Mouse (Mus musculus): ENCODE results near the gene Dusp15. TPM values are rescaled to one million over a fixed set of nuclear protein-coding genes. Genes with fewer than 3 reads are reported as not detected.

The Dusp15 gene
- total RNA-seq (2021): under 1 TPM; 0.45 to 0.61 TPM
- long read RNA-seq, experiment 1: 0 reads
- long read RNA-seq, experiment 2: 0 reads

- DNase-seq: no peak
- no peak for TF ChIP-seq CTCF (IDR thresholded peaks at IDR 0.05)
- peak within 1 kb of the TSS; percentile 78 for H3K4me3 ChIP-seq
- intact Hi-C loops (cut with DNase I): no loop called here
- 0 out of 2 replicates have a peak within 1 kb of the TSS, but pooled peaks have one; percentile 31 for H3K27ac ChIP-seq
Measured at GRCm38 (mm10) chr2:152951065-152951849, at the start of gene Dusp15. Gene Dusp15 (minus strand): TSS chr2:152951698.

- intact Hi-C loops (cut with DNase I): no loop called here
- H3K27ac ChIP-seq: no peak overlapping the region
- no peak for DNase-seq
- H3K4me3 ChIP-seq: no peak overlapping the region
- no peak for TF ChIP-seq CTCF (IDR thresholded peaks at IDR 0.05)
Measured at GRCm38 (mm10) chr2:152997046-152997445, 45.5 kb upstream of the Dusp15 start.

GRCm38 (mm10) chr2:152991529-152991928 lies 40.0 kb upstream of the Dusp15 start:
- no peak for TF ChIP-seq CTCF (IDR thresholded peaks at IDR 0.05)
- DNase-seq: no peak
- H3K27ac ChIP-seq: no peak overlapping the region
- intact Hi-C loops (cut with DNase I): no loop called here
- no peak overlapping the region for H3K4me3 ChIP-seq

- H3K27ac ChIP-seq: no peak overlapping the region
- intact Hi-C loops (cut with DNase I): no loop called here
- DNase-seq: no peak
- H3K4me3 ChIP-seq: no peak overlapping the region
- no peak for TF ChIP-seq CTCF (IDR thresholded peaks at IDR 0.05)
Measured at GRCm38 (mm10) chr2:152985582-152985981, 34.1 kb upstream of the Dusp15 start.

- DNase-seq: no peak
- no peak for TF ChIP-seq CTCF (IDR thresholded peaks at IDR 0.05)
- intact Hi-C loops (cut with DNase I): no loop called here
- no peak overlapping the region for H3K4me3 ChIP-seq
- H3K27ac ChIP-seq: no peak overlapping the region
Measured at GRCm38 (mm10) chr2:152976991-152977390, 25.5 kb upstream of the Dusp15 start.

- TF ChIP-seq CTCF (IDR thresholded peaks at IDR 0.05): no peak
- DNase-seq: no peak
- H3K27ac ChIP-seq: no peak overlapping the region
- H3K4me3 ChIP-seq: no peak overlapping the region
- intact Hi-C loops (cut with DNase I): no loop called here
Measured at GRCm38 (mm10) chr2:152965555-152965954, 14.1 kb upstream of the Dusp15 start.

DNA sequence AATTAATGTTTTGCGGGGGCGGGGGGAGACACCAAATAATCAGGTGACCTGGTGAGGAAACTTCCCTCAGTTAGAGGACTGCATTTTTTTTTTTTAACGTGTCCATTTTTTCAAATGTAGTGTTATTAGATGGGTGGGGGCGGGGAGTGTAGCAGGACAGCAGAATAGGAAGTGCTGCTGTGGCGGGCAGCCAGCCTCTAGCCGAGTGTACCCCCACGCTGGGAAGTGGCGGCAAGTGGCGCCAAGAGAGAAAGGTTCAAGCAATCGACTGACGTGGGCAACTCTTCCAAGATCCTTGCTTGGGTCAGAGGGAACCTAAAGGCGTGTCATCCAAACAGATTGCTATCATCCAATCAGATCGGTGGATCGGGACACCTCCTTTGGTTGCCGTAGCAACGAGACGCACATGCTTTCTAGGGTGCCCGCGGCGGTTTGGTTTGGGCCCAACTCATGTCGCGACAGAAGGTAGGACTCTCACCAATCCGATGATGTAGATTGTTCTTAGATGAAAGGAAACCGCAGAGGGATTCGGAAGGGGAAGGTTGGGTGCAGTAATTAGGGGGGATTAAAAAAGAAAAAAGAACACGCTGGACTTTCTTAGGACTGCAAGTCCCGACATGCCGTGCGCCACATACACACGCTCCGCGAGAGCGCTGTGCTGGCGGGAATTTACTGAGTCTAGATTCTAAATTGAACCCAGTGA lies 10.7 kb upstream of the Dusp15 start, which contains the start of gene Ttll9:
Gene Ttll9, plus strand, starts transcription at position 395 of the 703 bp plus-strand sequence.
- DNase-seq: peak; percentile 76
- Histone ChIP-seq H3K27ac (peak within 1 kb of the TSS; percentile 63; the same call in 1 of the 2 replicates), H3K4me3 (peak within 1 kb of the TSS; percentile 77)
- intact Hi-C loops (cut with DNase I): no loop called here
- TF ChIP-seq CTCF (IDR thresholded peaks at IDR 0.05): no peak

DNA sequence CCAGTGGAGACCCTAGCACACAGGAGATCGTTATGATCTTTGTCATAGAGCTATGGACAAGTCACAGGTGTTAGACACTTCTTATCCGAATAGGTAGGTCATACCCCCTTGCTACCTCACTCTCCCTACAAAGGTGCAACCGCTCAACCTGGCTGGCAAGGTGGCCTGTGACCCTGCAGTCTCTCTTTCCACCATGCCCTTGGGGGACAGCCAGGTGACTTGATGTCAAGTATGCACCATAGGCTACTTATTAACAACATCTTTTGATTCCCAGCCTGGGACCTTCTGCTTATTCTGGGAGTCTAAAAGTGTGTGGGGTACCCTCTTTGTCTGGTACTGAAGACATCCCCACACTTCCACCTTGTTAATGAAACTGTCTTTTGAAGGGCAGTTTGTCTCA lies 6.6 kb upstream of the Dusp15 start:
- H3K4me3 ChIP-seq: no peak overlapping the region
- no peak for DNase-seq
- intact Hi-C loops (cut with DNase I): no loop called here
- no peak overlapping the region for H3K27ac ChIP-seq
- TF ChIP-seq CTCF (IDR thresholded peaks at IDR 0.05): no peak

DNA sequence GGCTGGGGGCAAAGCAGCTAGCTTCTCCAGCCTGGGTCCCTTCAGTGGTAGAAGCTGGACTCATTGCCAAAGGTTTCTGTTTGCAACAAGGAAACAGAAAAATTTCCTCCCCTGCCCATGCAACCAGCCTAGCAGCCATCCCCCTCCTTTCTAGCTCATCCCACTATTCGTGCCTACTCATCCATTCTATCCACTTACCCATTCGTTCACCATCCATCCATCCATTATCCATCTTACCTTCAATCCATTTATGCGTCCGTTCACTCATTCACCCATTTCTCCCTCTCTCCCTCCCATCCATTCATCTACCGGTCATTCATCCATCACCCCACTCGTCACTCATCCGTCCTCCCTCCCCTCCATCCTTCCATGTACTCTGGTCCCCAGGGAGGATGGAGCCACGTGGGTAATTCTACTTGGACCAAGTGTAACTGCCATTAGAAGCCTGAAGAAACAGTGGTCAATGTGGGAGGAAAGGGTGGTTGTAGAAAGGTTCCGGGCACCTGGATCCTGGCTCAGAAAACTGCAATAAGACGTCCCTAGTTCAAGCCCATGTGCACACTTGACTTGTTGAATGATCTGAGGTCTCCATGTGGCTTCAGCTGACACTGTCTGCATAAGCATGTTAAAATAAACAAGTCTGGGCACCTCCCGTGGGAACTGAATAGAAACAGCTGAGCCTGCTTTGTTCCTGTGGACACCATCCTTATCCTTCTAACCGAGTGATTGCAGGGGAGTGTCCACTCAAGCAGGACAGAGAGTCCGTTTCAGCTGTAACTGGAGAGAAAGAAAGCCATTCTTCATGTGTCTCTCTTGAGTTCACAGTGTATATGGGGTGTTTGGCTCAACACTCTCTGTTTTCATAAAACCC lies 587 bp upstream of the Dusp15 start:
- intact Hi-C loops (cut with DNase I): no loop called here
- Histone ChIP-seq H3K27ac (no peak overlapping the region), H3K4me3 (peak overlapping the region; percentile 78)
- no peak for TF ChIP-seq CTCF (IDR thresholded peaks at IDR 0.05)
- DNase-seq: no peak

DNA sequence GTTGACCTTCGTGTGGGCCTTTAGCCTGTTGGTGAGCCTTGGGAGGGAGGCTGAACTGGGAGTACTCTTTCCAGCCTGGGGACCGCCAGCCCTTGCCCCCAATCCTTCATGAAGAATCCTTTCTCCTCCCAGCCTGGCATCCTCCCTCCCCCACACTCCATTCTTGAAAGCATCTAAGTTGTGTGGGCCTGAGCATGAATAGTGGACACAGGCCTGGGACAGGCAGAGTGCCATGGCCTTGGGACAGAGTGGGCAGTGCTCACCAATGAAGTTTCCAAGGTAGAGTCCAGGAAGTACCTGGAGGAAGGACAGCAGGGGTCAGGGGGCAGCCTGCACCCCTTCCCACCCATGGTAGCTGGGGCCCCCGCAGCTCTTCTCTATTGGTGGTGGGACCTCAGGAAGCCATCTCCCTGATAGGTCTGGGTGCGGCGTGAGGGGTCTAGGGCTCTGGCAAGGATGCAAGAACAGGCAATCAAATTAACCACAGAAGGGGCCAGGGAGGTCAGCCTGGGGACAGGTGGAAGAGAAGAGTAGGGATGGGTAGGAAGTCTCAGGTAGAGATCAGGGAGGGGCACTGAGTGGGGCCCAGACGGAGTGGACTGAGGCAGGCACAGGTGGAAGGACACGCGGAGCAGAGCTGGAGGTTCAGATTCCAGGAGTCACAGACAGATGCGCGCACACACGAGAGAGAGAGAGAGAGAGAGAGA lies 987 bp downstream of the Dusp15 start:
- intact Hi-C loops (cut with DNase I): no loop called here
- Histone ChIP-seq H3K4me3 (peak overlapping the region; percentile 78), H3K27ac (no peak overlapping the region)
- no peak for TF ChIP-seq CTCF (IDR thresholded peaks at IDR 0.05)
- no peak for DNase-seq

DNA sequence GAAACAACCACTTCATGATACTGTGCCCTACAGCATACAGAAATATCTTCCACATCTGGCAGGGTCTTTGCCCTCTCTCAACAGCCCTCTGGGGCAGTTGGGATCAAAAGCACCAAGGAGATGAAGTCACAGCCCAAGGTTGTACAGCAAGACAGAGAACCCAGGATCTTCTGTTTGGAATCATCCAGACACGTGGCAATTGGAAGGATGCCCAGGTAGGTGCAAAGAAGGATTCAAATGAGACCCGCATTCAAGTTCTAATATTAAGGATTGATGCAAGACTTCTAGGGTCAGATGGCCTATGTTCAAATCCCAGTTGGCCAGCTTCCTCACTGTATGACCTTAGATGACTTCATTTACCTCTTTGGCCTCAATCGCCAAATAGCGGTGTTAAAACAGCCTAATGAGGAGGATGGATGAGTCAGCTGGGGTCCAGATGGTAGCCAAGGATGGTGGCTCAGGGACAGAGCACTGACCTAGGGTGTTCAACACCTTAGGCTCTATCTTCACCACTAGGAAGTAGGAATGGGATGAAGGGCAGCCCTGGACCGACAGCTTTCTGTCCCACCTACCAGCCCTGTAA lies 3.0 kb downstream of the Dusp15 start:
- TF ChIP-seq CTCF (IDR thresholded peaks at IDR 0.05): no peak
- DNase-seq: no peak
- Histone ChIP-seq H3K27ac (no peak overlapping the region), H3K4me3 (no peak overlapping the region)
- intact Hi-C loops (cut with DNase I): no loop called here

DNA sequence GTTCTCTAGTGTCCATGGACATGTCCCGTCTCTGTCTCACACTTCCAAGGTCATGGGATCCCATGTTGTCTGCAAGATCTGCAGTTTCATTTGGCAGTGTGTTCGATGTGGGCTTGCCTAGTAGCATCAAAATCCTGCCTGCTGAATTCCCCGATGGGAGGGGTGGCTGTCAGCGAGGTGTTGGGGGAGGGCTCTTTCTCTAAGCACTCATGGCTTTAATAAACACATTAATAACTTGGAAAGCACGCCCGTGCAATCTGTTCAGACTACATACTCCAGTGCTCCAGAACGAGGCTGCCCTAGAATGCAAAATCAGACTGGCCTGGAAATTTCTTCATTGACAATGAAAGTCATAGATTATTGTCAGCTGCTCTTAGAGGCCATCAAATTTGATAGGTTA lies 4.4 kb downstream of the Dusp15 start:
- DNase-seq: no peak
- H3K27ac ChIP-seq: no peak overlapping the region
- intact Hi-C loops (cut with DNase I): no loop called here
- no peak overlapping the region for H3K4me3 ChIP-seq
- TF ChIP-seq CTCF (IDR thresholded peaks at IDR 0.05): no peak

All from gastrocnemius, adult 2 months (tissue).